Mouse (Mus musculus): ENCODE measurements around the gene Zic4. TPM values are rescaled to one million over a fixed set of nuclear protein-coding genes. Genes with fewer than 3 reads are reported as not detected.

Gene Zic4
- polyA plus RNA-seq, 1 experiment: not detected

DNA sequence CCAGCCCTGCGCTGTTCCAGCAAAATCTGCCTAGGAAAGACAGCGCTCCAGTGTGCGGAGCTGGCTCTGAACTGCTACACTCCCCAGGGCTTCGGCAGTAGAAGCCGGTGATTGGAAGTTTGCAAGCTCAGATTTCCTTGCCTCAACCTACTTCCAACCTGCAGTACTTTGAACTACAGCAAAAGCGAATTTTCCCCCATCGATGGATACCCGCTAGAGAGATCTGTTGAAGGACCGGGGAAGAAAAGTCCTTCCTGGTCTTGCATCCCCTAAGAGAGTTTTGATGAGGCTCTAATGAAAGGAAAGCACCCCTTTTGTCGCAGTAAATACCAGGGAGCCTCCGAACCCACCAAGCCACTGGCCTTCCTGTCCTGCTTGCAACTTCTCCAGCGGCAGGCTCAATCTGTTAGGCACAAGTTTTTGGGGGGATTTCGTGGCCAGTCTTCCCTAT is 10.2 kb upstream of the Zic4 start:
- Histone ChIP-seq H3K27ac (ENCODE audit: insufficient read depth, low read length) (no peak overlapping the region), H3K4me3 (ENCODE audit: low read depth, low read length) (no peak overlapping the region)
- TF ChIP-seq POLR2A (IDR thresholded peaks at IDR 0.05; ENCODE audit: insufficient read depth, low read length) (no peak), CTCF (IDR thresholded peaks at IDR 0.05; ENCODE audit: low read depth, low read length) (no peak), EP300 (IDR thresholded peaks at IDR 0.05; ENCODE audit: insufficient read depth, low read depth, low read length) (no peak)

DNA sequence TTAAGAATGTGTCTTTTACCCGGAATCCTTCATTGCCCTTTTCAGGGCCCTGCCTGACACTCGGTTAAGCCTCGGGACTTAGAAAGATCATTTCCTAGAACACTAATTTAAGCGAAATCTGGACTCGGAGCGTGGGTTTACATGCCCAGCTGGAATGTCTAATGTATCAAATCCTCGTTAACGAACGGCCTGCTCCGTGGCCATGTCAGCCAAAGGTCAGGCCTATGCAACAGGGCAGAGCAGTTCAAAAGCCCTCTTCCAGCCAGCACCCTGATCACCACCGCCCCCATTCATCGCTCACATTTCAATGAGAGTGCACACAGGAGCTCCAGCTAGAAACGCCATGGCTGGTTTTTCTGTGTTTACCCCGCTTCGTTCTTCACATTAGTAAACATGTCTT is 9.4 kb upstream of the Zic4 start:
- Histone ChIP-seq H3K27ac (ENCODE audit: insufficient read depth, low read length) (no peak overlapping the region), H3K4me1 (ENCODE audit: control insufficient read depth, insufficient read depth, low read length) (no peaks in the 10 kb centered on the region), H3K36me3 (ENCODE audit: control insufficient read depth, insufficient read depth, low read length, poor library complexity, severe bottlenecking) (no peaks in the 10 kb centered on the region), H3K27me3 (ENCODE audit: control insufficient read depth, insufficient read depth, low read length, poor library complexity, severe bottlenecking) (peaks cover 22% of the 10 kb centered on the region), H3K9ac (ENCODE audit: low read depth, poor library complexity, severe bottlenecking) (no peak overlapping the region), H3K4me3 (ENCODE audit: low read depth, low read length) (no peak overlapping the region), H3K9me3 (replicated peaks; ENCODE audit: control insufficient read depth, insufficient read depth, low read length, poor library complexity, severe bottlenecking) (no peaks in the 10 kb centered on the region)
- no peak for TF ChIP-seq POLR2A (IDR thresholded peaks at IDR 0.05; ENCODE audit: insufficient read depth, low read length)
- no peak for TF ChIP-seq CTCF (IDR thresholded peaks at IDR 0.05; ENCODE audit: low read depth, low read length)
- no peak for TF ChIP-seq EP300 (IDR thresholded peaks at IDR 0.05; ENCODE audit: insufficient read depth, low read depth, low read length)

More for the DNA sequence above, 10.2 kb upstream of the Zic4 start:
- H3K36me3 ChIP-seq (ENCODE audit: control insufficient read depth, insufficient read depth, low read length, poor library complexity, severe bottlenecking): no peaks in the 10 kb centered on the region
- no peaks in the 10 kb centered on the region for H3K4me1 ChIP-seq (ENCODE audit: control insufficient read depth, insufficient read depth, low read length)
- H3K9ac ChIP-seq (ENCODE audit: low read depth, poor library complexity, severe bottlenecking): no peak overlapping the region
- no peaks in the 10 kb centered on the region for H3K9me3 ChIP-seq (replicated peaks; ENCODE audit: control insufficient read depth, insufficient read depth, low read length, poor library complexity, severe bottlenecking)
- H3K27me3 ChIP-seq (ENCODE audit: control insufficient read depth, insufficient read depth, low read length, poor library complexity, severe bottlenecking): peaks cover 20% of the 10 kb centered on the region

DNA sequence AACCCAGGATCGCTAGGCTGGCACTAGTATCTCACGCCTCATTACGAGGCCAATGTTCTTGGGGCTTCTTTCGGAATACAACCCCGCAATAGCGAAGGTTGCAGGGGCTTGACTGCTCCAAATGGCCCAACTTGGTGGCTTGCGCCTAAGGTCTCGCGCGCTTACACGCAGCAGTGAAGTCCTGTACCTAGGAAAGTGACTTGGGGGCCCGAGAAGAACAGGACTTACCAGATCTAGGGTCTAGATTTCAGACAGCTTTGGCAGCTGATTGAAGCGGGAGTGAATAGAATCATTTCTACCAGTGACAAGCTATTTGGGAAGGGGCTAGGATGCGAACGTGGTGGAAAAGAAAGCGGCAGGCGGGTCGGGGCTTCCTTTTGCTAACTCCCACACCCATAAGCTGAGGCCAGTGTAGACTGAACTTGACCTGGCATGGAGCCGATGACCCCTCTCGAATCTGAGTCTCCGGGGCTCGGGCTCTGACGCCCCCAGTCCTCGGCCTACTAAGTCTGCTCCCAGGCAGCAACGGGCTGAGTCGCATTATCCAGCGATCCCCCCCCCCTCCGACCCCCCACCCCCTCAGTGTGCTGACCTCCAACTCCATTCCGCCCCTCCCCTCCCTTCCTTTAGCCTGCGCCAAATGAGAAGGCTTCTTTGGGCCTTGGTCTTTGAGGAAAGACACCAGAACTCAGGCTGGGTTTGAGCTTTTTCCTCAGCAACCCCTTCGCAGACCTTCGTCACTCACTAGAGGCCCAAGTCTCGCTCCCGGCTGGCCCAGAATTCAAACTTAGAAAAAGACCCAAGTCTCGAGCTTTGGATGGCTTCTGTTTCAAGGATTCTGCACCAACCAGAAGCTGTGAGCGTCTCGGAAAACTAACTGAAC is 8.4 kb upstream of the Zic4 start:
- peaks cover 22% of the 10 kb centered on the region for H3K27me3 ChIP-seq (ENCODE audit: control insufficient read depth, insufficient read depth, low read length, poor library complexity, severe bottlenecking)
- no peak overlapping the region for H3K9ac ChIP-seq (ENCODE audit: low read depth, poor library complexity, severe bottlenecking)
- no peak overlapping the region for H3K4me3 ChIP-seq (ENCODE audit: low read depth, low read length)
- H3K27ac ChIP-seq (ENCODE audit: insufficient read depth, low read length): no peak overlapping the region
- no peaks in the 10 kb centered on the region for H3K36me3 ChIP-seq (ENCODE audit: control insufficient read depth, insufficient read depth, low read length, poor library complexity, severe bottlenecking)
- TF ChIP-seq EP300 (IDR thresholded peaks at IDR 0.05; ENCODE audit: insufficient read depth, low read depth, low read length) (no peak), CTCF (IDR thresholded peaks at IDR 0.05; ENCODE audit: low read depth, low read length) (no peak), POLR2A (IDR thresholded peaks at IDR 0.05; ENCODE audit: insufficient read depth, low read length) (no peak)
- H3K9me3 ChIP-seq (replicated peaks; ENCODE audit: control insufficient read depth, insufficient read depth, low read length, poor library complexity, severe bottlenecking): no peaks in the 10 kb centered on the region
- H3K4me1 ChIP-seq (ENCODE audit: control insufficient read depth, insufficient read depth, low read length): no peaks in the 10 kb centered on the region

DNA sequence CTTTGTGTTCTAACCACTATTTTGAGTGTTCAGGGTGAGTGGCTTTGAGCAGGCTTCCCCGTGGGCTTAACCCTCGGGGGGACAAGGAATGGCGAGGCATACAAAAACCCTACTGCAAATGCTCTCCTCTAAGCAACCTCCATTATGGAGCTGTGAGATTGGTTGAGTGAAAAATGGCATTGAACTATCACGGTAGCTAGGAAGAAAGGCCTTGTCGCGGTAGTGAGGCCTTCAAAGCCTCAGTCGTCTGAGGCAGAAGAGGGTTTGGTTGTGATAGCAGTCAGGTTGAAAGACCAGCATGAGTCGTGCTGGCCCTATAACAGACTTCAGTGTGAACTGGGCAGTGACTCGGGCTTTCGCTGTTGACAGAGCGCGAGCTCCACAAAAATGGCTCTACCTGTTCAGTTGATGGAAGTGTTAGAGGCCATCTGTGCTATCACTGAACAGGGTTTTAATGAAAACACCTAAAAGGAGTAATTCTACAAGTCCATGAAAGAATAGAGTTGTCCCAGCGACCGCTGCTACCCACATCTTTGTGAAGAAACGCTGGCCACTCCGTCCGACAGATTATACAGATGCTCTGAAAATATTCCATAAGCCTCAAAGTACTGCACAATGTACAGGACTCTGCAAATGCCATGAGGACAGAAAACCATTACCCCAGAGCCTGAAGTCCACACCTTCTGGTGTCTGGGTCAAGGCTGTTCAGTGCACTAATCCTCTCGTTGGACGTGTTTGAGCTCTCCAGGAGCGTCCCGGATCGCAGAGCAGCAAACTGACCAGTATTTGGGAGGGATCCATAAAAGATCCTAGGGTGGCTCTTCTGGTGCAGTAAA is 7.6 kb upstream of the Zic4 start:
- no peak overlapping the region for H3K27ac ChIP-seq (ENCODE audit: insufficient read depth, low read length)
- no peak overlapping the region for H3K9ac ChIP-seq (ENCODE audit: low read depth, poor library complexity, severe bottlenecking)
- no peaks in the 10 kb centered on the region for H3K36me3 ChIP-seq (ENCODE audit: control insufficient read depth, insufficient read depth, low read length, poor library complexity, severe bottlenecking)
- no peaks in the 10 kb centered on the region for H3K9me3 ChIP-seq (replicated peaks; ENCODE audit: control insufficient read depth, insufficient read depth, low read length, poor library complexity, severe bottlenecking)
- TF ChIP-seq EP300 (IDR thresholded peaks at IDR 0.05; ENCODE audit: insufficient read depth, low read depth, low read length) (no peak), CTCF (IDR thresholded peaks at IDR 0.05; ENCODE audit: low read depth, low read length) (no peak)
- peaks cover 22% of the 10 kb centered on the region for H3K27me3 ChIP-seq (ENCODE audit: control insufficient read depth, insufficient read depth, low read length, poor library complexity, severe bottlenecking)
- H3K4me3 ChIP-seq (ENCODE audit: low read depth, low read length): no peak overlapping the region
- H3K4me1 ChIP-seq (ENCODE audit: control insufficient read depth, insufficient read depth, low read length): no peaks in the 10 kb centered on the region

DNA sequence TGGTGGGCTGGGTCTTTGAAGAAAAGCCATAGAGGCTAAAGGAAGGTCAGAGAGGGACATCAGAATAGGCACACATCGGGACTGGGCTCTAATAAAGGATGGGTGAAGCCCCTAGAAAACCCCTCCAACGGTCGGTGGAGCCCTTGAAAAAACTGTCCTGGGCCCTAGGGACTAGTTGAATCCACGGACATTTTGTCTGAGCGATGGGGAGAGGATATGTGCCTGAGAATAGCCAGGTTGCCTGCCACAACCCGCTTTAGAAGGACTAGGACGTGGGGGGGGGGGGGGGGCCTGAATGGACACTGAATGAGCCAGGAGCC is 7.0 kb upstream of the Zic4 start:
- no peaks in the 10 kb centered on the region for H3K4me1 ChIP-seq (ENCODE audit: control insufficient read depth, insufficient read depth, low read length)
- H3K9me3 ChIP-seq (replicated peaks; ENCODE audit: control insufficient read depth, insufficient read depth, low read length, poor library complexity, severe bottlenecking): no peaks in the 10 kb centered on the region
- no peak overlapping the region for H3K9ac ChIP-seq (ENCODE audit: low read depth, poor library complexity, severe bottlenecking)
- no peaks in the 10 kb centered on the region for H3K36me3 ChIP-seq (ENCODE audit: control insufficient read depth, insufficient read depth, low read length, poor library complexity, severe bottlenecking)
- H3K4me3 ChIP-seq (ENCODE audit: low read depth, low read length): no peak overlapping the region
- H3K27ac ChIP-seq (ENCODE audit: insufficient read depth, low read length): no peak overlapping the region
- peaks cover 20% of the 10 kb centered on the region for H3K27me3 ChIP-seq (ENCODE audit: control insufficient read depth, insufficient read depth, low read length, poor library complexity, severe bottlenecking)
- no peak for TF ChIP-seq CTCF (IDR thresholded peaks at IDR 0.05; ENCODE audit: low read depth, low read length)
- TF ChIP-seq EP300 (IDR thresholded peaks at IDR 0.05; ENCODE audit: insufficient read depth, low read depth, low read length): no peak
- TF ChIP-seq POLR2A (IDR thresholded peaks at IDR 0.05; ENCODE audit: insufficient read depth, low read length): no peak
